Mouse (Mus musculus): ENCODE measurements at regions not wholly inside any gene's neighbourhood (a gene's known extent, or its start where the extent isn't known, plus 50 kb on each side); places are given as distances from the start of the nearest gene placed in this dataset.

DNA sequence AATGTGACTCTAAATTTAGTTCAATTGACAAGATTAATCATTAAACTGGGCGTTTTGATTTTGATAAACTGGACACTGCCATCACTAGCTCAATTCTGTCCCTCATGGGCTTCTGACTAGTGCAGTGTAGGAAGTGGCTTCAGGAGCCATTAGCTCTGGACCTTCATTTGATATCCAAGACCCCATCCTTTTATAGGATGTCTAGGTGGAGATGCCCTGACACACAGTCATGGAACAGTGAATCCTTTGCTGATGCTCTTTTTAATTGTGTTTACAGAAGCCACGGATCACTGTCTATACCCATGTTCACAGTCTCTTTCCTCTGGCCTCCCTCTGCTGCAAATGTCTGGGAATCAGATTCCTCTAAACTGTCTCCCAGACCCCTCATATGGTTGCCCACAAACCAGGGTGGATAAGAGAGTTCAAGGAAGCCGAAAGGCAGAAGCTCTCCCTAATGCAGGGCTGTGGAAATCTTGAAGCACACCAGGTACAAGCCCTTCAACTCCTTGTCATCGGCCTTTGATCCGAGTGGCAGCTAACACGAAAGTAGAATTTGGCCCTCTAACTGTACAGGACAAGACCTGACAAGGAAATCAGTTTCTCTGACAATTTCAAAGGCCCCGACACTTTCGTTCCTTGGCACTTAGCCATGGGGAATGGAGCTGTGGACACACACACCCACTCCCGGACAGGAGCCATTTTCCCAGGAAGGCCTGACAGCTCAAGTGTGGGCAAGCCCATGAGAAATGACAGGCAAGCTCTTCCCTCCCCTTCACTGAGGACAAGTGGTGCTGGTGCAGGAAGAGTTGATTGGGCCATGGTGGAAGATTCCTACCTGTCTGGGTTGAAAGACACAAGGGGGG, 135.2 kb upstream of the Parp11 start:
- no peak for DNase-seq

DNA sequence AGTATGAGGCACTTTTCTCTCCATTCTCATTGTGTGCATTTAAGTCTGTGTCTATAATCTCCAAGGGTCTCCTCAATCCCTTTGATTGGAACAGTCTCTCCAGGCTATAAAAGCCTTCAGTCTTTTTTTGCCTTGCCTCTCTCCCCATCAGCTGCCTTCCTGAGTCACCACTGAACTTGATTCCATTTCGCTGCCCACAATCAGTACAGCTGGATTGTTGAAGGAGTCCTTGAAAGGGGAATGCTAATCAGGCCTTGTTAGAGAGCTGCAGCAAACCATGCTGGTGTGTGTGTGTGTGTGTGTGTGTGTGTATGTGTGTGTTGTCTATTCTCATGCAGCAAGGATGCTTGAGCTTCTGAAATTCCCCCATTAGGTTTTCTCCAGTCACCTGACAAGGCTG, 129.3 kb upstream of the Parp11 start:
- DNase-seq = no peak

DNA sequence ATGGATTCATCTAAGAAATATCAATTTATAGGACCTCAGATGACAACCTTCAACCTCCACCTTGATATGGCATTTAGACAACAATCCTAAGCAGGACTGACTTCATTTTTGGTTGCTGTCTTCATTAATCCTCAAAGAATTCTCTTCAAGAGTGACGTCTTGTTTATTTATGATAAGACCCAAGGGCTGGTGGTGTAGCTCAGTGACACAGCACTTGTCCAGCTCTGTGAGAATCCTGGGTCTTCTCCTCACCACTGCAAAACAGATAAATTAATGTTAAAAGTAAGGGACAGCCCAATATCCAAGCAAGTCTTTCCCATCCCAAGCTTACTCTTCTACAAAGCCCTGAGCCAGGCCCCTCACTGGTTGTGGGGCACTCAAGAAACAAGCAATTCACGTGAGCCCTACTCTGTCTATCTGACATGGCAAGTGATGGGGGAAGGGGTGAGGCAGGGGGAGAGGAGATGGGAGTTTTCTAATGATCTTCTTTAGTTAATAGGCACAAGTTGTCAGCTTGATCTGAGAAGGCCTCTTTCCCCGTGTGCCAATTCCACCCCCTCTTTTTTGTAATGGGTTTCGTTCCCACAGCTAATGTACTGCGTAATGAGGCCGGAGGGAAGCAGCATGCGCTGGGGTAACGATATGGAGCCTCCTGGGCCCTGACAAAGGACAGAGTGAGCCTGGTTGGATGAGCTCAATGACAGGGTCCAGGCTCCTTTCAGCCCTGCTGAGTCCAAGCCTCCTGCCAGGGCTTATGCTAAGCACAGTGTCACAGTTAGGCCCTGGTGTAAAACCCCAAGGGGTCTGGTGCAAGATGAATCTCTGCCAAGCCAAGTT, 127.7 kb upstream of the Parp11 start:
- no peak for DNase-seq

DNA sequence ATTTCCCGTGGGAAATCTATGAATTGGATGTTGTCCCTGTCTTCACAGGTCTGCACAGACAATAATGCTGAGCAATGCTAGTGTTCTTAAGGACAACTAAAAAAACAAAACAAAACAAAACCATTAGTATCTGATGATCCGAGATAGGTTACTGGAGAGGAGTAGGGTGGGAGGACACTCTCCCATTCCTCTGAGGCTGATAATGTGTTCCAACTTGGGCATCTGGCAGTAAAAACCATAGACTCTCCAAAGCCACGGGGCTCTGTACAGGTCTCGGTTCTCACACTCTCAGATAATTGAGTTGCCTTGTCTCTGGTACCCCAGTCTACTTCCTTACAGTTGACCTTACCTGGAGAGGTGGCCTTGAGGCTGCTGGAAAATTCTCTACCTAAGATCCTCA, 126.0 kb upstream of the Parp11 start:
- DNase-seq = no peak

DNA sequence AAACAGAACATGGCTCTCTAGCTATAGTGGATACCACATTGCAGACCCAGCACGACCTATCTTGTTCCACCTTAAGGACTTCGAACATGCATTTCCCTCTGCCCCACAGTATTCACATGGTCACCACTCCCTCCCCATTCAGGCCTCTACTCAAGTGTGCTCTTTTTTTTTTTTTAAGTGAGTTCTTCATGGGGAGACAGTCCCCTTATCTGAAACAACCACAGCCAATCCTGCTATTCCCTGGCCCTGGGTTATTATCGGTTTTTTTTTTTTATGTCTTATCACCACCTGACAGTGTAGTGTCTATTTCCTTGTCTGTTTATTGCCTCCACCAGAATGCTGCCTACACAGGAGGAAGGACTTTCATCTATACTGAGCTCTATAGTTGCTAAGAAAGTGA, 125.6 kb upstream of the Parp11 start:
- DNase-seq = no peak

DNA sequence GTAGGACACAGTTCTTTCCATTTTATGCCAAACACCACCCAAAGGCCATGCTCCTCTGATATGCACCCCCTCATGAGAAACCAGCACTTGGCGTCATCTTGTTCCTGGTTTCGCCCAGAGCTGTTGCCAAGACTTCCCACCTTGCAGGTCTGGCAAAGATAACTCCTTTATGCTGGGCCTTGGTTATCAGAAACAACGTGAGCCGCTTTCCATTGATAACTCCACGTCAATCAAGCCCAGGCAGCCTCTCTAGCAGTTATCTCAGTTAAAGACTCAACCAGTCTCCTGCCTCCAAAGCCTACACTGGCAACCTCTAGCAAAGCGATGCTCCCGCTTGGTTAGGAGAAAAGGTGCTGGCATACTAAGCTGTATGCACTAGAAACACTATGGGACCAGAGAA, 124.2 kb upstream of the Parp11 start:
- no peak for DNase-seq

DNA sequence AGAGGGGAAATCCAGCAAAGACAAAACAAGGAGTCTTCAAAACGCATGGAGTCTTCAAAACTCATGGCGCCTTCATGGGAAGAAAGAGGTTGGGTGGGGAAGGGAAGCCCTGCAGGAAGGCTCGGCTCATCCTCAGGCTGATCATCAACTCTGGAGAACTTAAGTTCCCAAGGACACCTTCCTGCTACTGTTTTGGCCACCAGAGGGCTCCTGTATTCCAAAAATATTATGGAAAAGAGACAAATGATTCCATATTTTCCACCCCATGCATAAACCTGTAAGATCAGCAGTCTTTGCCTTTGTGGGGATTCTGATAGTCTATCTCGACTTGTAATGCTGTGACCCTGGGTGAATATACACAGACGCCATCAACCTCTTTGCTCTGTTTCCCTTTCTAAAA, 121.7 kb upstream of the Parp11 start:
- no peak for DNase-seq

DNA sequence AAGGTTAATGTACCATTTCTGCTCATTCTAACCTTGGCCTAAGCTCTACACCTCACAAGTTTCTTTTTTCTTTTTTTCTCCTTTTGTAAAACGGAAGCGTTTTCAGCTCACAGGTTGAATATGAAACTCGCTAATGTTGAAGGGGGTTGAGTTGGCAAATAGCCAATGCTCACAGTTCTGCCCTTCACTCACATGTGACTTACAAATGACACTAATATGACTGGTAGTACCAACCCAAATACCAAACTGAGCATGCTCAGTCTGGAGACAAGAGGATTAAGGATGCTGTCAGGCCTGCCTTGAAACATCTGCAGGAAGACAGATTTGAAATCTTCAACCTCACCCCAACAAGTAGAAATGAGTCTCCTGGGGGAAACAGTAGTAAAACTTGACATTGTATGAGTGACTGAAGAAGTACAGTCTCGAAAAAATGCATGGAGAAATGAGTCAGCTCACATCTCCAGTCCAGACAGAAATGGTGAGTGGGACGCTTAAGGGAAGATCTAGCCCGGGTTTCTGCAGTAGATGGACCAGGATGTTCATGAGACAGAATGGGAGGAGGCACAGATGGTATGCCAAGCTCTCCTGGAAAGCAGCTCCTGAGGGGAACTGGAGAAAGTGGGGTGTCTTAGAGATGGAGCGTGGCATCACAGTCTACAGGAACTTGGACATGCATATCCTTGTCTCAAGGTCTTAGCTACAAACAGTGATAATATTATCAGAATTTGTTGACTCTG, 120.9 kb upstream of the Parp11 start:
- no peak for DNase-seq

DNA sequence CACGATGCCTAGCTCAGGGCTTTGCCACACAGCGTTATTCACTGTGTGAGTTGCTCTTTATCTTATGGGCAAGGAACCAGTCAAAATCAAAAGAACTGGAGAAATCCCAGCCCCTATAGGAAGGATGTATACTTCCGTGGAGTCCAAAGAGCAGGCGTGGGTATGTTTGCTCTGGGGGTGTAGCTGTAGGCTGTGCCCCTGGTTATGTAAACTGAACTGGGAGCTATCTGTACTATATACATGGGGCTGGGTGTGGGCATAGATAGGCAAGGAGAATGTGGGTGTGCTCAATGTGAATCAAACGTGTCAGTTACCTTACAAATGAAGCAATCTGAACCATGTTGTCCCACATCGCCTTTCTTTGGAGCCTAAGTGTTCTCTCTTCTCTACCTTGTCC, 120.3 kb upstream of the Parp11 start:
- no peak for DNase-seq

DNA sequence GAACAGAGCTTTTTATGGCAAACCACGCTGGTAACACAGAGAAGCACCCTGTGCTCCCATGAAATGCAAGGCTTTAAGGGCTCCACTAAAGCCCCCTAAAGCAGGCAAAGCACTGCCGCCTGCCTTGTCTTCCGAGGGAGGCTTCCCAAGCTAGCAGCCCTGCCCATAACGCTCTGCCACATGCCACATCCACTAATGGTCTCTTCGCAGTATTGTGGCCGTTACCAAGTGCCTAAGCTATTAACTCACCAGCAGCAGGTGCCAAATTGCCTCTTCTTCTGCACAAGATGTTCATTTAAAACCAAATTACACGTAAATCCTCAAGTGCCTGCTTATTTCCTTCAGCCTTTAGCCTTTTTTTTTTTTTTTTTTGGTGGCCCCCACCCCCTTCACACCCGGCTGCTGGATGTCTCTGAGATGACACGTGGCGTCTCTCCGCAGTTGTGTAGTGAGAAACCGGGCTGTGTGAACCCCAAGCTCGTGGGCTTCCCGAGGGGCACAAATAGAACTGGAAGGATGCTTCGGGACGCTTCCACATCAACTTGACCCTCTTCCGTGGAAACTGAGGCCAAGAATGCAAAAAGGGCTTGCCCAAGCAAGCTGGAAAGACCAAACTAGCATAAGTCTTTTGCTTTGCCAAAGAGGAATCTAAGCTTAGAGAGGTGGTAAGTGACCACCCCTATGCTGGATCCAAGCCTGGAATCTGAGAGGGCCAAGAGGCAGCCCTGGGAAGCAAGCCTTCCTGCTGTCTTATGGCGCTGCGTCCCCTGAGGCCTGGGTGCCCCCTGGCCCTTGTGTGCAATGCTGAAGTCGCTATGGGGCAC, 117.2 kb upstream of the Parp11 start:
- no peak for DNase-seq

DNA sequence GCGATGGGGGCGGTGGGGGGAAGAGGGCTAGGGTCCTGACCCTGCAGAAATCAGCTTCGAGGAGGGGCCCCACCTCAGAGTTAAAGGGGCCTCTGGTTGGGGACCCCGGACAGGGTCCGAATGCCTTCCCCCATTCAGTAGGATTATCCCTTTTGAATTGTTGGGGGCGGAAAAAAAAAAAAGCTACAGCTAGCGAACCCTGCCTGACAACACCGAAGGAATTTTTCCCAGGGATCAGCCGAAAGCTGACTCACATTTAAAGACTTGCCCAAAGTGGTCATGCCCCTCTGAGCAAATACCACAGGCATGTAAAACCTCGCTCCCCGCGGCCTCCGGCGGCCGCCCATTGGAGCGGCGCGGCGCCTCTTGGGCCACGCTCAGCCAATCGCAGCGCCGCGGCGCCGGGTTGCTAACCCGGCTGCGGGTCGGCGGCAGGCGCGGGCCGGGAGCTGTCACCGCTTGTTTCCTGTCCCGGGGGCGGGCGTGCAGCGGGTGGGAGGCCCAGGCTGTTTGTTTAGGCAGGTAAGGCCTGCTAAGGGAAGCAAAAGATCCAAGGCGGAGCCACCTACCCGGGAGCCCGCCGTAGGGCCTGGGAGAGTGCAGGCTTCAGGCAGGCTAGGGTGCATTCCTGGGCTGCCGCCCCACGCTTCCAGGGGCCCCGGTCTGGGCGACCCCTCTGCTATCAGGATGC, 116.5 kb upstream of the Parp11 start:
- DNase-seq = peak; percentile 62

DNA sequence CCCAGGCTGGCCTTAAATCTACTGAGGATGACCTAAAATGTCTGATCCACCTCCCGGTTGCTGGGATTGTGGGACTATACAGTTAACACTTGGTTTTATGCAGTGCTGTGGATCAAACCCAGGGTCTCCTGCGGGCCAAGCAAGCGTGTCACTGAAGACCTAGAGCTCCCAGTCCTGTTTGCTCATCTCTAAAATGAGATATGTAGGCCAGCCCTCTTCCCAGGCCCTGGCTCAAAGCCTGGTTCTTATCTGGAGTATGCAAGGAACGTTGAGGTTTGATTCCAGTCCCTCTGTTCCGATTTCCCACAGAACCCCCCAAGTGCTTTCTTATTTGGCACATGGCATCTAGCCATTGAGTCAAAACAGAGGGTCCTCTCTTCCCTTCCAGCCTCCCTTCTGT, 115.5 kb upstream of the Parp11 start:
- DNase-seq = no peak

DNA sequence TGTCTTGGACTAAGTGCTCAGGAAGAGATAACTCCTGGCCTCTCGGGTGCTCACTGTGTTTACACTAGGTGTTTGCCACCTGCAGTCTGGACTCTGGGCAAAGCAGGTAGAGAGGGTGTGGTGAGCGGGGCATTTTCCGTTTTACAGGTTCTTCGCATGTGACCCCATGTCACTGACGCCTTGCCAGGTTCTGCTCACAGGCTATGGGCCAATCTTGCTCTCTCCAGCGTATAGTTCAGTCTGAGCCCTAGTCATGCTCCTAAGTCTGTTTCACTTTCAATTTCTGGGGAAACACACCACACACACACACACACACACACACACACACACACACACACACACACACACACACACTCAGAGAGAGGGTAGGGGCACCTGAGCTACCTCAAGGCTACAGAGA, 112.4 kb upstream of the Parp11 start:
- DNase-seq = no peak

DNA sequence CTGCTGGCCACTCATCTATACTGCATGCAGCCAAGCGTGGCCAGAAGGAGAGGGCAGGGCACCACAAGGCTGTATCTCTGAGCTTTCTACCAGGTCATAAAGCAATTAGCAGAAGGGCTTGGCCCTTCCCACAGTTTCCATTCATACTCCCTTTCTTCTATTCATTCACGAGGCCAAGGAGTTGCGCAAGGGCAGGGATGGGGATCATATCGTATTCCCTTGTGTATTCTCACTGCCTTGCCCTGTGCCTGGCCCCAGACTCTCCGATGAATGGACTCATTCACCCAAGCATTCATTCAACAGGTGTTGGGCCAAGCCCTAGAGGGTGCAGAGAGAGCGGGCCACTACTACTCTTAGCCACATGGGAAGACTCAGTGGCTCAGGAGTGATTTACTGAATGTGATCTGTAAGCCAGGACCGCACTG, 111.2 kb upstream of the Parp11 start:
- no peak for DNase-seq

DNA sequence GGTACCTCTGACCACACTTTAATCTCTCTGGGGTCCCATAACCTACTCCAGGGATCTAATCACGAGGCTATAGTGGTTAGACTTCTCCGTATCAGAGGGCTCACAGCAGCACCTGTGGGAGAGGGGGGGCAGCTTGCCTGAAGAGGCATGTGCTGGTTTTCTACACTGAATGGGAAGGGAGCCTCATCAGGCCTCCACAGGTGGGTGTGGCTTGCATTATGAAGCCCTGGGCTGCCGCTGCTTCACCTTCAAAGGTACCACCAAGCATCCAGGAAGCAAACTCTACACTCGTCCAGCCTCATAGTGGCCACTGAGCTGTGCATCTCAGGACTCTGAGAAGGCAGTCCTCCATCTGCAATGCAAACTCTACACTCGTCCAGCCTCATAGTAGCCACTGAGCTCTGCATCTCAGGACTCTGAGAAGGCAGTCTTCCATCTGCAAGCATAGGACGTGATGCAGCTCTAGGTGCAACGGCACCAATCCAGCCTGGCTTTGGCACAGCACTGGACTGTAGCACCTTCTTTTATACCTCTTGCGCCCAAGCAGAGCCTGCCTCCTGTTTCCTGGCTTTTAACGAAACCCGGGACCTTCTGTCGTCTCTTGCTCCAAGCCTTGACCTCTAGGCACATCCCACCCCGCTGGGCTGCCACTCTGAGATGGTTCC, 110.5 kb upstream of the Parp11 start:
- no peak for DNase-seq

DNA sequence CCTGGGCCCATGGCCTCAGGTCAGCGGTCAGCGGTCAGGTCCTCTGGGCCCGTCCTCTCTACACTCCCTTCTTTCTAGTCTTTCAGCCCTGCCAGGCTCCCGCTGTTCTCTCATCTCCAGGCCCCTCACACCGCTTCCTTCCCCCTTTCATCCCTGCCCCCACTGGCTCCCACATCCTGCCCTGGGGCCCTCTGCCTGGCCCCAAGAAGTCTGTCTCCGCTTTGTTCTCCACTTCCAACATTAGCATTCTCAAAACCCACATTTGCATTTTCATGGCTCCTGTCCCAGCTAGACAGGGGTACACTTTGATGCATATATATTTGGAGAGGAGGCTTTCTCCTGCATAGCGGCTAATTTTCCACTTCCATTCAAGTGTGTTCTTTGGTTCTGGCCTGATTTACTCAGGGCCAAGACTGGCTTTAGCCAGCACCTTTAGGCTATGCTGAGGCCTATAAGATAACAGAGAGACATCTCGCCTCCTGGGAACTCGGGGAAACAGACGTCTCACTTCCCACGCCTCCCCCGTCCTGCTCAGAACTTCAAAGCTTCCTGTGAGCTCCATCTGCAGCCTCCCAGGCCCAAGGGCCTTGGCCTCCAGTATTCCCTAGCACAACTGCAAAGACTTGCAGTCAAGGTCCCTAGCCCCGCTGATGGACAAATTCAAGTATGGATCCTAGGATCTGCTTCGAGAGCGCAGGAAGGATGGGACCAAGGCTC, 109.8 kb upstream of the Parp11 start:
- DNase-seq = no peak

DNA sequence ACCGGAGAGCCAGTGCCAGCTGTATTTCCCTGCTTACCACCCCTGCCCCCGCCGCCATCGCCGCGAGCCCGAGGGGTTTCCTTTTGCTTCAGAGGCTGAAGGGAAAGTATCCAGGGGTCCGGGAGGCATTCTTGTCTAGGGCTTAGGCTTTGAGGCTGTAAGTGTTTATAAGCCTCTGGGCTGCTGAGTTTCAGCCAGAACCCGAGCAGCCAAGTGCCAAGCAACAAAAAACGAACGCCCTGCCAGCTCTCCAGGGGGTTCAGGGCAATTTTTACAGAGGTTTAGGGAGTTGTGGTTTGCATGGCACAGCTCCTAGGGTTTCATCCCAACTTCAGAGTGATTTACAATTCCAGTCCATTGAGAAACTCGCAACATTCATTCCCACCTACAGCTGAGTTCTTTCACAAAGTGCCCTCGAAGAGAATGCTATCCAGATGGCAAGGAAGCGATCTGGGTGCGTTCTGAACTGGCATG, 109.2 kb upstream of the Parp11 start:
- no peak for DNase-seq

DNA sequence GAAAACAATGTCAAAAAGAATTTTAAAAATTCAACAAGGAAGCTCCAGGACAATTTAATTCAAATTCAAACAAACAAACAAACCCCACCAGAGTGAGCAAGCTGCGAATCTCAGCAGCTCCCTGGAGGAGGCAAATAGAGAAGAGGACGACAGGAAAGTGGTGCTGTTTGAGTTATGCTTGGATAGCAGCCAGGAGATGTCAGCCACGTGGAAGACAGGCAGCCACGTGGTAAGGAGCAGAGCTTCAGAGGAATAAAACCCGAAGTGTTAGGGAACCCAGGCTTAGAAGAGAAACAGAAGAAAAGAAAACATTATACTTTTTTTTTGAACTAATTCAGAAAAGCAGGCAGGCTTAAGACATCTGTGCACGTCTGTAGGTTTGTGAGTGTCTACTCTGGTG, 108.2 kb upstream of the Parp11 start:
- DNase-seq = no peak

DNA sequence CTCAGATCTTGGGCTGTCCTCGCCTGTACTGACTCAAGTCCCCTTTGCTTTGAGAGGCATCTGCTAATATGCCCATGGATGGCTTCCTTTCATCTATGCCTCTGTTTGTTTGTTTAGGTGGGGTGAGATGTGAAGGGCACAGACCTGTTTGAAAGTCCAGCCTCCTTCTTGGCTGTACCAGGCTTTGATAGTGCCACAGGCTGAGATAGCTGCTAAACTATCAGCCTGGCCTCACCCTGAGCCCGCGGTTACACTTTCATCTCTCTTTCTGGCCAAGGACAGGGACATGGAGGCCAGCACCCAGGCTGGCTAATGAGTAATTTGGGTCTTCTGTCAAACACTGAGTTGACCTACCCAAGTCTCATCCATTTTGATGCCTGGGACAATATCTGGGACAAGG, 105.0 kb upstream of the Parp11 start:
- DNase-seq = no peak

DNA sequence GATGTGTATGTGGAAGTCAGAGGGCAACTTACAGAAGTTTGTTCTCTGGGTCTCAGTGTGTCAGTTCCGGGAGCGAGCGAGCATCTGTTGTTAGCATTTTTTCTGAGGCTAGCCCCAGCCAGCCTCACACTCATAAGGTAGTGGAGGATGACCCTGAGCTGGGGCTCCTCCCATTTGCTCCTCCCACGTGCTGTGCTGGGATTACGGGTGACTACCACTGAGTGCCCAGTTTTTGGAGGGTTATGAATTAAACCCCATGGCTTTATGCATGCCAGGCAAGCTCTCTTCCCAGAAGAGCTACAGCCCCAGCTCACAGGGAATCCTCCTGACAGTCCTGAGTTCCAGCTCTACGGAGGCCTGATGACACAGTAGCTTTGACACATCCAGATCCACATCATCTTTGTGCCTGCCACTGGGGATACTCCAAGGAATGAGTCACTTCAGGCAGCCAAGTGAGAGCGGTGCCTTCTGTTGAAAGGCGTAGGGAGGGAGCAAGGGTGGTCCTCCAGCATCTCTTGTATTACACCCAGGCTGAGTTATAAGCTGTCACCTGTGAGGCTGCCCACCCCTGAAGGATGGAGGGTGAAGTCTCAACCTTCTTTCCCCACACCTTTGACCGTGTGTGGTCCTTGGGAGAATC, 97.8 kb upstream of the Parp11 start:
- DNase-seq = no peak

Data from kidney, adult 11 months (tissue).